Mouse (Mus musculus): Measurements from ENCODE around the gene Rpl36.

DNA sequence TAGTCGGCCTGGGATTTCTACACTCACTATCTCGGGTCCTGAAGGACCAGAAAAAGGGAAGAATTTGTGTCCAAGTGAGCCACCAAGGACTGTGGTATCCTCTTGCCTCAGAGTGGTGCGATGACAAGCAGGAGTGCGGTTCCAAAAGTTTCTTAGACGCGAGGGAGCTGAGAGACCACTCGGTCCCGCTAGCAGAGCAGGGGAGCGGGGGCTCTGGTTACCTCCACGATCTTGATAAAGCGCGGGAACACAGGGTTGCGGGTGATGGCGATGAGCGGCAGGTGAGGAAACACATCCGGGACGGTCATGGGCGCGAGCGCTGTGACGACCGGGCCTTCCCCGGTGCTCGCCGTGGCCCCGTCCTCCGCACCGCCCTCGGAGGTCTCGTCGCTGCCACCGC lies 13.0 kb downstream of the Rpl36 start:
- TF ChIP-seq CTCF (IDR thresholded peaks at IDR 0.05; ENCODE audit: control insufficient read depth, insufficient read depth, low read length) (no peak), POLR2A (IDR thresholded peaks at IDR 0.05; ENCODE audit: borderline replicate concordance, control insufficient read depth, low read depth, low read length) (no peak)
